Mouse (Mus musculus): ENCODE data around the gene Ostm1.

- TF ChIP-seq CTCF (IDR thresholded peaks at IDR 0.05; ENCODE audit: borderline replicate concordance, insufficient read depth, low read depth, low read length) (no peak), POLR2A (IDR thresholded peaks at IDR 0.05; ENCODE audit: borderline replicate concordance, insufficient read depth, low read length) (no peak)
Measured at GRCm38 (mm10) chr10:42635046-42635445, 51.4 kb downstream of the Ostm1 start.

Data from cerebellum, adult 2 months (tissue).